Mouse (Mus musculus): ENCODE results near the gene Alk. TPM values are rescaled to one million over a fixed set of nuclear protein-coding genes. Genes with fewer than 3 reads are reported as not detected.

Alk gene
- polyA plus RNA-seq, 1 experiment from 2014 or later, result 0.06 TPM

DNA sequence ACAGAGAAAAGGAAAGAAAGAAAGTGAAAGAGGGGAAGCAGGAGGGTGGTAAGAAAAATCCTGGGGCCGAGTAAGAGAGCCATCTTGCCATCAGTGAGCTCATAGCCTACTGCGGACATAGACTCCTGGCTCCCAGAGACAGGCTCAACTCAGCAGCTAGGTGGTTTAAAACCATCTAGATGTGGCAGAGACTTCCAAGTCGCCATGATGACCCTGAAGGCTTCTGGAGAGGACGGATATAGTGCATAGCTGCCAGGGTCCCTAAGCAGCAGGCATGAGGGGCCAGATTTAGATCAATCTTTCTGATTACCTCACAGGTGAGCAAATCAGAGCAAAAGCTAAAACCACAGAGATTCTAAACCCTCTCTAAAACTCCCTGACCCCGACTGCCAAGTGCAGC is 76.9 kb downstream of the Alk start:
- Histone ChIP-seq H3K9ac (no peak overlapping the region), H3K4me1 (replicated peaks) (no peaks in the 10 kb centered on the region), H3K4me3 (replicated peaks) (no peak overlapping the region), H3K4me2 (no peak overlapping the region), H3K27me3 (no peaks in the 10 kb centered on the region), H3K9me3 (replicated peaks) (peaks cover 6% of the 10 kb centered on the region; the same call in 1 of the 2 replicates), H3K36me3 (no peaks in the 10 kb centered on the region), H3K27ac (no peak overlapping the region)
- DNase-seq (no peak), ATAC-seq (ENCODE audit: low read depth) (no peak)
- 48% methylated on average over 5 of the region's 5 CpGs for WGBS (ENCODE audit: insufficient replicate concordance)

DNA sequence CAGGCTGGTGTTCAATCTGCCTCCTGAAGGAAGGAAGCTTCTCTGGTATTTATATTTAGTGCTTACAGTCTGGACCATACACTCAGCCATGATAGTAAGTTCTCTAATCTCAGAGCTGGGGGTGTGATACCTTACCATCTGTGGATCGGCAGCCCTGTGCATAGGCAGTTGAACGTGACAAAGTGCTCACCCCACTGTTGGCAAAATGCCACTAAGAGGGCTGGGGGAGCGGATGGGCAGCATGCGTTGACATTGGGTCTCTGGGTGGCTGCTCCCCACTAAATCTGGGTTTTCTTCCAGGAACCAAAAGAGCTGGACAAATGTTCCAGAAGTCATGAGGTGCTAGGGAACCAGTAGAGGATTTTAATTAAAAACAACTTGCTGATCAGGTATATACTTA is 78.1 kb downstream of the Alk start:
- H3K4me3 ChIP-seq (replicated peaks), result no peak overlapping the region

DNA sequence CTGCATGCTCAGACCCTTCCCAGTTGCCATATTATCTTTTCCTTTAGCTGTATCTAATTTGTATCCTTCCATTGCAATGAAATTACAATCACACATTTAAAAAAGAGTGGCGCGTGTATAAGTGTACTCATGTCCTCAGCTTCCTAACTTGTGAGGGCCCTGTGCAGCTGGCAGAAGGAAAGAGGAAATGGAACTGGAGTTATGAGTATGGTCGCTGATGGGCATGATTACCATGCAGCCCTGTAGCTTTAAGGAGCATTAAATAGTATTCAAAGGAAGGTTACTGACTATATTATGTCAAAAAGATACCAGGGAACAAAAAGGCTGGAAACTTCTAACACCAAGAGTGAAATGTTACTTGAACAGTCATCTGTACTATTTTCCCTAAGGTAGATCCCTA is 79.6 kb downstream of the Alk start:
- Histone ChIP-seq H3K36me3 (no peaks in the 10 kb centered on the region), H3K27me3 (no peaks in the 10 kb centered on the region), H3K4me2 (no peak overlapping the region), H3K27ac (no peak overlapping the region), H3K4me1 (replicated peaks) (no peaks in the 10 kb centered on the region), H3K9ac (no peak overlapping the region), H3K4me3 (replicated peaks) (no peak overlapping the region), H3K9me3 (replicated peaks) (peaks cover 6% of the 10 kb centered on the region; the same call in 1 of the 2 replicates)
- ATAC-seq (ENCODE audit: low read depth) (no peak), DNase-seq (no peak)
- WGBS (ENCODE audit: insufficient replicate concordance), result 70% methylated on average over 3 of the region's 3 CpGs

More for the DNA sequence above, 78.1 kb downstream of the Alk start:
- no peaks in the 10 kb centered on the region for H3K36me3 ChIP-seq
- ATAC-seq (ENCODE audit: low read depth) (no peak), DNase-seq (no peak)
- H3K4me1 ChIP-seq (replicated peaks), result no peaks in the 10 kb centered on the region
- H3K9me3 ChIP-seq (replicated peaks), result peaks cover 6% of the 10 kb centered on the region; the same call in 1 of the 2 replicates
- no peak overlapping the region for H3K9ac ChIP-seq
- no peak overlapping the region for H3K27ac ChIP-seq
- 71% methylated on average over 4 of the region's 4 CpGs for WGBS (ENCODE audit: insufficient replicate concordance)
- H3K27me3 ChIP-seq, result no peaks in the 10 kb centered on the region
- no peak overlapping the region for H3K4me2 ChIP-seq

DNA sequence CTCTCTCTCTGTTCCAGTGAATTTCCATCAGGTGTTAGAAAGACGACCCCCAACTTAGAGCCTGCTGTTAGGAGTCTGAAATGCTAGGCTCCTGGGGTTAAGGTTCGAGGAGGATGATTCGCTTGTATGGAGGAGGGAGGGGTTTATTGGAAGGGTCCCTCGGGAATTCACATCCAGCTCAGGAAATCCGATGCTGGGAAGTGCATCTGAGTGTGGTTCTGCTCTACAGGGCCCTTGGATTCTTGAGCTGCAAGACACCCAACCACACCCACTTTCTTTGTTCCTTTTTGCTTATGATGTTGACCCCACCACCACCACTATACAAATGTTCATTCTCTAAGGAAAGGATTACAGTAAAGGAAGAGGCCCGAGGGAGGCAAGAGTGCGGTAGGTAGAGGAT is 81.4 kb downstream of the Alk start:
- no peaks in the 10 kb centered on the region for H3K4me1 ChIP-seq (replicated peaks)
- no peak overlapping the region for H3K4me3 ChIP-seq (replicated peaks)
- no peak for ATAC-seq (ENCODE audit: low read depth)
- H3K27me3 ChIP-seq, result no peaks in the 10 kb centered on the region
- no peak overlapping the region for H3K4me2 ChIP-seq
- WGBS (ENCODE audit: insufficient replicate concordance), result 41% methylated on average over 7 of the region's 7 CpGs
- H3K27ac ChIP-seq, result no peak overlapping the region
- no peak overlapping the region for H3K9ac ChIP-seq
- peaks cover 5% of the 10 kb centered on the region; the same call in 1 of the 2 replicates for H3K9me3 ChIP-seq (replicated peaks)
- H3K36me3 ChIP-seq, result no peaks in the 10 kb centered on the region
- DNase-seq, result no peak

DNA sequence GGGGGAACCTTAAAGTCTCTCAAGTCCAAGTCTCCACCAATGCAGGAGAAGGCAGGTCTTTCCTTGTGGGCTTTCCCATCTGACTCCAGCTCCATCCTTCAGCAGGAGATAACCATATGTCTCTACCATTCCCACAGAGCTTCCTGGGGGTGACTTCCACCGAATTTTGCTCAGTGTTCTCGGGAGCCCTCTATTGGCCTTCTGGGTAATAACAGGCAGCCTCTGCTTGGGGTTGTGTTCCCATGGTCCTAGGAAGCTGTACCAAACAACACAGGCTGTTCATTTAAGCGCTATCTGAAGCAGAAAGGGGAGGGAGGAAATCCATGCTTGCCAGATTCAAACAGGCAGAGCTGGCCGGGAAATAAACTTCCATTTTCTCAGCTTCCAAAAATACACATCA is 82.0 kb downstream of the Alk start:
- no peak for ATAC-seq (ENCODE audit: low read depth)

DNA sequence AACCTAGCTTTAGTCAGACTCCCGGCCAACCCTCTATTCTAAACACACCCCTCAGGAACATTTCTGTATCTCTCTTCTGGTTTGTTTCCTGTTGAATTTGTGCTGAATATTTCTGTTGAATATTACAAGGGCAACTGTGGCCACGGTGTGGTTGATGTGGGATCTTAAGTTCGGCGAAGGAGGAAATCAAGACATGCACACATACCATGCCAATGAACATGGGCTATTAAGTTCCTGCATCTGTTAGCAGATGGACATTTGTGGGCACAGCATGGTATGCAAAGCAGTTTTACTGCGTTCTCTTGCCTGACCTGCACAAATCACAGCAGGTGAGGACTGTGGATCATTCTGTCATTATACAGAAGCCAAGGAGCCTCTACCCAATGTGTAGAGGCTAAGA is 83.1 kb downstream of the Alk start:
- Histone ChIP-seq H3K27ac (no peak overlapping the region), H3K27me3 (no peaks in the 10 kb centered on the region), H3K9ac (no peak overlapping the region), H3K36me3 (no peaks in the 10 kb centered on the region), H3K9me3 (replicated peaks) (no peaks in the 10 kb centered on the region), H3K4me1 (replicated peaks) (no peaks in the 10 kb centered on the region), H3K4me3 (replicated peaks) (no peak overlapping the region), H3K4me2 (no peak overlapping the region)
- DNase-seq (no peak), ATAC-seq (ENCODE audit: low read depth) (no peak)
- WGBS (ENCODE audit: insufficient replicate concordance), result 54% methylated on average over 5 of the region's 5 CpGs

More for the DNA sequence above, 82.0 kb downstream of the Alk start:
- H3K4me1 ChIP-seq (replicated peaks), result no peaks in the 10 kb centered on the region
- WGBS (ENCODE audit: insufficient replicate concordance), result 32% methylated on average over 4 of the region's 4 CpGs
- no peak overlapping the region for H3K4me2 ChIP-seq
- DNase-seq, result no peak
- no peaks in the 10 kb centered on the region for H3K9me3 ChIP-seq (replicated peaks)
- H3K4me3 ChIP-seq (replicated peaks), result no peak overlapping the region
- no peaks in the 10 kb centered on the region for H3K27me3 ChIP-seq
- H3K27ac ChIP-seq, result no peak overlapping the region
- H3K36me3 ChIP-seq, result no peaks in the 10 kb centered on the region
- H3K9ac ChIP-seq, result no peak overlapping the region

DNA sequence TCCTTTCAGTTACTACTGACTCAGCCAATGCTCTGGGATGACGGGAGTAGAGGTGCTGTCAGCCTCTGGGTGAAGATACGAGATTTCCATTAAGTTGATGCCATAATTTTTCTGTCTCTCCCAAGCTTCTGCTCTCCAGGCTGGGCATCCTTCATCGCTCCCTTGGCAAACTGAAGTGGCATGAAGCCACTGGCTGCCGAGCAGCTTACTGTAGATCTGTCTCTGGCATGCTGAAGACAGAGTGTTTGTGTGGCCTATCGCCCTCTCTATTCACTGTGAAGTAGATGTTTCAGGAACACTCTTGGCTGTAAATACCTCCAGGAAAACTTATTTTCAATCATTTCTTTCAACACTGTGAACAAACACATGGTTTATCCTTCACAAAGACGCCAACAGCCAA is 93.7 kb downstream of the Alk start:
- H3K4me3 ChIP-seq (replicated peaks), result no peak overlapping the region
- ATAC-seq (ENCODE audit: low read depth), result no peak
- no peak for DNase-seq
- H3K4me2 ChIP-seq, result no peak overlapping the region
- H3K9ac ChIP-seq, result no peak overlapping the region
- WGBS (ENCODE audit: insufficient replicate concordance), result 59% methylated on average over 6 of the region's 6 CpGs
- no peaks in the 10 kb centered on the region; the same call in none of the 2 replicates for H3K9me3 ChIP-seq (replicated peaks)
- H3K27me3 ChIP-seq, result no peaks in the 10 kb centered on the region
- H3K4me1 ChIP-seq (replicated peaks), result no peaks in the 10 kb centered on the region
- no peaks in the 10 kb centered on the region for H3K36me3 ChIP-seq
- H3K27ac ChIP-seq, result no peak overlapping the region

DNA sequence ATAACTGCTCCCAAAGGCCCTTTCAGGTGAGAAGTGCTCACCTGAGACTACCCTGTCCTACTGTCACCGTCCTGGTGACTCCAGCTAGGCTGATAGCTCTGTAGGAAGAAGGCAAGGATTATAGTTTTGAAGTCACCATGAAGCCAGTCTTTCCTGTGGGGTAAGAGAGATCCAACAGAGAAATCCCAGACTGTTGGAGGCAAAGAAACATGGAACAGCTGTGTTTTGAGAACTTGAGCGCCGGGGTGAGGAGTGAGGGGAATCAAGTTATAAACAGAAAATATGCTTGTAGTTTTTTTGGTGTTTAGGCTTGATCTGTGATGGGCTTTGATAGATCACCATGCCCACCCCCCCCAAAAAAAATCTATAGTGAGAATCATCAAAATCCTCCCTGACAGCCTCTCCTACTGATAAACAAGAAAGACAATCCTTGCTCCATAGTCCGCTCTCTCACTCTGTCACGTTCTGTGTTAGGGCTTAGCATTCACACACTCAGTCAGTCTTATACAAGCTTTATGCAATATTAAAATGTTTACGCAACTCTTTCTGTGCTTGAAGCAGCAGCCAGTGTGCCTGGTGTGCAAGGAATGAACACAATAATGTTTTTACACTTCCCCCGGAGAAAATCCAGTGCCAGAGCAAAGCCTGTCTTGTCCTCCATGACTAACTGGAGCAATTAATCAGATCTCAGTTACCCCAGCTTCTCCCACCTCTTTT is 95.6 kb downstream of the Alk start:
- Histone ChIP-seq H3K4me2 (no peak overlapping the region), H3K9ac (no peak overlapping the region), H3K4me3 (replicated peaks) (no peak overlapping the region), H3K27me3 (no peaks in the 10 kb centered on the region), H3K36me3 (no peaks in the 10 kb centered on the region), H3K4me1 (replicated peaks) (no peaks in the 10 kb centered on the region), H3K9me3 (replicated peaks) (no peaks in the 10 kb centered on the region; the same call in none of the 2 replicates), H3K27ac (no peak overlapping the region)
- ATAC-seq (ENCODE audit: low read depth) (no peak), DNase-seq (no peak)
- WGBS (ENCODE audit: insufficient replicate concordance), result 67% methylated on average over 7 of the region's 7 CpGs

DNA sequence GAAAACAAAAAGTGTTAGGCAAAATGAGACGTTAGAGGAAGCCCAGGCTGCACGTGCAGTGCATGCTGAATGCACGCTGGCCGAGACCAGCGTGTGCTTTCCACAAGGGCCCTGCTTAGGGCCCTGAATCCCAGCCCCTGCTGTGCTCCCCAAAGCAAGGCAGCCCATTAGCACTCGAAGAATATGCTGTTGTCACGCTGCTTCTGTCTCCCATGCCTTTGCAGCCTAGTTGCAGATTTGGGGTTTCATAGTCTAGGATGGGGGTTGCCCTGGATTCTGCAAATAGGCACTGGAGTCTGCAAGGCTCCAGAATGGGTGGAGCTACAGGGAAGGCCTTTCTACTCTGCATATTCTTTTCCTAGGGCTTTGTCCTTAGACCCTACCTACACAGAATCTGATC is 99.2 kb downstream of the Alk start:
- no peaks in the 10 kb centered on the region for H3K4me1 ChIP-seq (replicated peaks)
- no peak overlapping the region for H3K4me2 ChIP-seq
- H3K27me3 ChIP-seq, result no peaks in the 10 kb centered on the region
- ATAC-seq (ENCODE audit: low read depth) (no peak), DNase-seq (no peak)
- no peak overlapping the region for H3K9ac ChIP-seq
- no peak overlapping the region for H3K4me3 ChIP-seq (replicated peaks)
- 45% methylated on average over 7 of the region's 7 CpGs for WGBS (ENCODE audit: insufficient replicate concordance)
- no peak overlapping the region for H3K27ac ChIP-seq
- no peaks in the 10 kb centered on the region; the same call in 1 of the 2 replicates for H3K9me3 ChIP-seq (replicated peaks)
- no peaks in the 10 kb centered on the region for H3K36me3 ChIP-seq

DNA sequence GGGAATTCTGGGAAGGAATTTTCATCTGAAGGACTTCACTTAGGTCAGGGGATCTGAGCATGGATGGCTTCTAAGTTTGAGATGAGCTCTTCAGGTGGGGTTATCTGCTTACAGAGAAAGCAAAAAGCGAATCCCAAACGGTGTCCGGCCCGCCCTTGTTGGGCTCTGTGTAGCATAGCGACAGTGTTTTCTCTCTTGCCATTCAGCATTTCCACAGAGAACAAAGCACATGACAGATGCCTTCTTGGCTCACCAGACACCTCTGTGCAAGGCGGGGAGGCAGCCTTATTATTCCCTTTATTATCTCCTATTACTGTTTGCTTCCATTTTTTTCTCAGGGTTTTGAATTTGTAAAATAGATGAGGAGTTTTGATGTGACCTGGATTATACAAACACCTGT is 99.8 kb downstream of the Alk start:
- H3K9ac ChIP-seq, result no peak overlapping the region
- ATAC-seq (ENCODE audit: low read depth) (no peak), DNase-seq (no peak)
- no peaks in the 10 kb centered on the region for H3K27me3 ChIP-seq
- H3K4me1 ChIP-seq (replicated peaks), result no peaks in the 10 kb centered on the region
- no peak overlapping the region for H3K27ac ChIP-seq
- WGBS (ENCODE audit: insufficient replicate concordance), result 79% methylated on average over 6 of the region's 6 CpGs
- H3K4me3 ChIP-seq (replicated peaks), result no peak overlapping the region
- no peaks in the 10 kb centered on the region; the same call in 1 of the 2 replicates for H3K9me3 ChIP-seq (replicated peaks)
- H3K4me2 ChIP-seq, result no peak overlapping the region
- no peaks in the 10 kb centered on the region for H3K36me3 ChIP-seq

DNA sequence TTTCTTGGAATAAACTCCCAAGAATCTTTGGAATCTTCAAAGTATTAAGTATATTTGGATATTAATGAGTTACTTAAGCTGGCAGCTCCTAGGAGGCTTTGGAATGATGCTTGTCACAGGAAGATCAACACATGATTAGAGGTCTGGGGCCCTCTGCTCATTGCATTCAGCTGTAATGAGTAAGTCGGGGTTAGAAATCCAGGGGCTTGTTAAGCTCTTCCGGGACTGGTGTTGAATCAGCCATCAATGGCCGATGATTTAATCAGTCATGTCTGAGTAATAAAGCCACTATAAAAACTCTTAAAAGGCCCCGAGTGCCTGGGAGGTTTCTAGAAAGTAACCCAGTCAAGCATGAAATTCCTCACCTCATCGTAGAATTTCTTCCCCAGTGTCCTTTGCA is 109.0 kb downstream of the Alk start:
- no peaks in the 10 kb centered on the region for H3K9me3 ChIP-seq (replicated peaks)
- H3K36me3 ChIP-seq, result no peaks in the 10 kb centered on the region
- H3K4me2 ChIP-seq, result no peak overlapping the region
- H3K4me1 ChIP-seq (replicated peaks), result no peaks in the 10 kb centered on the region
- H3K27me3 ChIP-seq, result no peaks in the 10 kb centered on the region
- H3K4me3 ChIP-seq (replicated peaks), result no peak overlapping the region
- WGBS (ENCODE audit: insufficient replicate concordance), result 67% methylated on average over 5 of the region's 5 CpGs
- ATAC-seq (ENCODE audit: low read depth) (no peak), DNase-seq (no peak)
- no peak overlapping the region for H3K27ac ChIP-seq
- no peak overlapping the region for H3K9ac ChIP-seq

DNA sequence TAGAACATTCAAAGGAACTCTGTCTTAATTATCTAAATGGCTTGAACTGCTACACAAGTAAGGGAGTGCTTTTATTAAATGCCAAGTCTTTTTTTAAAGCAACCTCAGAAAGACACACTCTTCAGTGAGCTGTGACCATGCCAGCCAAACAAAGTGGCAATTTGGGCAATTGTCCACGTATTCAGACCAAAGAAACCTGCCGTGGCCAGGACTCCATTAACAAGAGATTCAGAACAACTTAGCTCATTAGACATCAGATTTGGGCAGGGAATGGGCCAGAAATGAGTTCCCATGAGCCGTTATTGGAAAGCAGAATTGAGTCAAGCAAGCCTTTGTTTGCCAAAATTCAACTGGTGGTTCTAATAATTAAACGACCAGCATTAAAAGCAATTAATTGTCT is 118.8 kb downstream of the Alk start:
- Histone ChIP-seq H3K27me3 (no peaks in the 10 kb centered on the region), H3K4me1 (replicated peaks) (no peaks in the 10 kb centered on the region), H3K36me3 (no peaks in the 10 kb centered on the region), H3K27ac (no peak overlapping the region), H3K4me2 (no peak overlapping the region), H3K4me3 (replicated peaks) (no peak overlapping the region), H3K9me3 (replicated peaks) (peaks cover 3% of the 10 kb centered on the region; the same call in 1 of the 2 replicates), H3K9ac (no peak overlapping the region)
- WGBS (ENCODE audit: insufficient replicate concordance), result 67% methylated on average over 4 of the region's 4 CpGs
- DNase-seq (no peak), ATAC-seq (ENCODE audit: low read depth) (no peak)

Data from liver, embryonic 13.5 days (tissue).